Mouse (Mus musculus) gastrocnemius, adult 18-20 months (tissue): Measurements from ENCODE around the gene Tex2. TPM values are rescaled to one million over a fixed set of nuclear protein-coding genes. Genes with fewer than 3 reads are reported as not detected.
A peak's percentile ranks its signal among the peaks of the same experiment; 100 is the strongest.
"Not testable (repeated sequence)": the region's sequence is repeated elsewhere in the genome, so short reads cannot be mapped to it uniquely, and the experiment has no call there.

Experiments used
- DNase-seq: peaks from one replicate; pipeline ENCODE4 v3.0.0; 2021; ENCODE audit warnings: low spot score
- total RNA-seq, 2 experiments: library from RNA; stranded (reverse); gene quantifications; 2 replicates each; pipeline ENCODE4 v1.2.3; 2021

Gene Tex2
- total RNA-seq, 2 experiments from 2014 or later, result 64.8 to 69.4 TPM

DNA sequence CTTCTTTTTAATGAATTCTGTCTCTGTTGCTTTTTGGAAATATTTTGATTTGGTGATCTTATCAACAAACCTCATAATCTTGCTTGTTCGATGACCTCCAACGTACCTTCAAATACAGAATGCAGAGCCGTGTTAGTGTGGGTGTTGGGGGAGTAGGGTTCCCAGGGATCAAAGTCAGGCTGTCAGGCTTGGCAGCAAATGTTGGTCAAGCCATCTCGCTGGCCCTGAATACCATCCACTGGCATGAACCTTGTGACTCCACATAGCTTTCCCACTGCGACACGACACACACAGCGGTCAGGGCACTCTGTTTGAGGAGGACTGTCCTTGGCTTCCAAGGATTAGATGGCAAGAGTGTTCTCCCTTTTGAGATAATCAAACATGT, 101.2 kb downstream of the Tex2 start:
- no peak for DNase-seq

DNA sequence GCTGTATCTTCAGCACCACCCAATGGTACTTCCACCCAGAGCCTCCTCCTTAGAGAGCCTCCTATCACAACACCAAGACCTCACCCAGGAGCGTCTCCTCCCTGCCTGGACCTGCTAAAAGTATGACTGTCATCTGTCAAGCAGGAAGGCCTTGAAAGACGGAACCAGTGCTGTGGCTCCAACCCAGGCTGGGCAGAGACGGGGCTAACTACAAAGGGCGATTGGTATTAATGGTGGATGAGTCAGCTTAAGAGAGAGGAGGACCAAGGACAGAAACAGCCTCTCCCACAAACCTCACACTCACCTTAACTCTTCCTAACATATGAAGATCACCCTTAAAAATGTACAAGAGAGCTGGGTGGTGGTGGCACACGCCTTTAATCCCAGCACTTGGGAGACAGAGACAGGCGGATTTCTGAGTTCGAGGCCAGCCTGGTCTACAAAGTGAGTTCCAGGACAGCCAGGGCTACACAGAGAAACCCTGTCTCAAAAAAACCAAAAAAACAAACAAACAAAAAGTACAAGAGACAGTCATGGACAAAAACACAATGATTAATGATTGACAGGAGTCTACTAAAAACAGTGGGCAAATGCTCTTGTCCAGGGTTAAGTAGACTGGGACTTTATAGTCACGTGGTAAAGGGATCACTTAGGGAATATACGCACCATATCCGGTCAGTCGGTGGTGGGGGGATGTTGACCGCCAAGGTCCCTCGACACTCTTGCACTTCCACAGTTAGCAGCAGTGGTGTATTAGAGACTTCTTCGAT, 101.8 kb downstream of the Tex2 start:
- DNase-seq, result no peak

DNA sequence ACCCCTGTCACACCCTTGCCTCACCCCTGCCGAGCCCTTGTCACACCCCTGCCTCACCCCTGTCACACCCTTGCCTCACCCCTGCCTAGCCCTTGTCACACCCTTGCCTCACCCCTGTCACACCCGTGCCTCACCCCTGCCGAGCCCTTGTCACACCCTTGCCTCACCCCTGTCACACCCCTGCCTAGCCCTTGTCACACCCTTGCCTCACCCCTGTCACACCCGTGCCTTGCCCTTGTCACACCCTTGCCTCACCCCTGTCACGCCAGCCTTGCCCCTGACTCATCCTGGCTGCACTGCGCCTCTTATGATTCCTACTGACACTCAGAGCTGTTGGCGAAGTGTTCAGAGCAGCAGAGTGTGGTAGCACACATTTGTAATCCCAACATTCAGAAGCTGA, 105.6 kb downstream of the Tex2 start:
- no peak for DNase-seq

DNA sequence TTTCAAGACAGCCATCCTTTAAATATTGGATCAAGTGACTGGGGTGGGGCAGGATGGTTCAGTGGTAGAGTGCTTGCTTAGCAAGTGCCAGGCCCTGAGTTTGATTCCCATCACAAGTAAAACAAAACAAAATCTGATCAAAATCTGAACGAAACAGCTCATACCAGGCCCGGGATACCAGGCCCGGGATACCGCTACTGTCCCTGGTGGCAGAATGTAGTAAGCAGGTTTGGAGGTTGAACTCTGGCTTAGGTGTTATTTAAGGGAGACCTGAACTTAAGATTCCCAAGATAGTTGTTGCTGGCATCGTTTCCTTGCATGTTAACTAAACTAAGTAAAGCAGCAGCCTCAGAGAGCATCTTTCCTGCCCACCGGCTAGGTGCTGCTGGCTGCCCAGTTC, 107.0 kb downstream of the Tex2 start:
- no peak for DNase-seq

DNA sequence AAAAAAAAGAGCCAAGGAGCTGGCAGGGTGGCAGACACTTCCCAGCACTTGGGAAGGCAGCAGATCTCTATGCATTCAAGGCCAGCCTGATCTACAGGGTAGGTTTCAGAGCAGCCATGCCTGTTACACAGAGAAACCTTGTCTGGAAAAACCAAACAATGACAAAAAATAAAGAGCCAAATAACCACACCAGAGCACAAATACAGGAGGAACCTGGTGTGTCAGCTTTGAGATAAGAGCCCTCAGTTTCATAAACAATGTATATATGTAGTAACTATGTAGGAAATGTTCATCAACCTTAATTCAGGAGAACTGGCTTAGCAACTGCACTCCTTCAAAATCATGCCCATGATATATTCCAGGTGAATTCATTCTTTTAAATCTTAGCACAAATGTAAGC, 109.1 kb downstream of the Tex2 start:
- no peak for DNase-seq

DNA sequence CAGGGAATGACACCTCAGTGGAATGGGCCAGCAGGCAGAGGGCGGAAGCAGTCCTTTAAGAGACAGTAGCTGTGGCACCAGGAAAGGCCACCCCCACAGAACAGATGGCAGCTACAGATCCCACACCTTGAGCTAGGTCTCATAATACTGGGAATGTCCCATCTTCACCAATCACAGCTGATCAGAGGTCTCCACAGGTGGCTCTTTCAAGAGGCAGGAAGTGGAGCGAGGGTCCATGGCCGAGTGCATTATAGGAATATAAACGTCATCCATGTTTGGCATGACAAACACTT, 109.9 kb downstream of the Tex2 start:
- no peak for DNase-seq

DNA sequence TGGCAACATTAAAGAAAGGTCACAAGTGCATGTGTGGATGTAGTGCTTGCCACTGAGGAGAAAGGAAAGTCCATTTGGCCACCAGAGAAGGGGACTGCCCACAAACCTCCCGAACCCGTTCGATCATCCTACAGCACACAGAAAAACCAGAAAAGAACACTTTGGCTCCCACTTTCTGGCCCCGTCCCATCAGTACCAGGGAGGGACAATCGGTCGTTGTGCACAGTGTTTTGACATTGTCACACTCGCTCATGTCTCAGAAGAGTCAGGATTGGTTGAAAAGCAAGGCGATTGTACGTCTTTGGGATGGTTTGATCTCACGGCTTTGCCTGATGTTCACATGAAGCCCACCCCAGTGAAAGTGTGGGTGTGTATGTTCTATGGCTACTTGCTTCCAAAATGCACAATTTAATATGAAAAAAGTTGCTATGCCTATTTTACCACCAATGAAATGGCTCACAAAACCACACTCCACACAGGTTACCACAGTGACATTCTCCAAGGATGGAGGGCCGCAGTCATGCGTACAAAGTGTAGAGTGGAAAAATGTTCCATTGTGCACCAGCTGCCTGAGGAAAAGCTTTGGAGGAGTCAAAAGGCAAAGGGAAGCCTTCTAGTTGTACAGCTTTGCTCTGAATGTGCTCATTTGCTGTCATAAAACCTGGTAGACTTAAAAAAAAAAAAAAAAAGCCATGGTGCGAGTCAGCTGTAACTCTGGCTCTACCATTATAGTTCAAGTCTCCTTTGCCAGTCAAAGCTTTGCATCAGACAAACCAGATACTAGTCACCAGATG, 110.4 kb downstream of the Tex2 start:
- DNase-seq, result no peak

DNA sequence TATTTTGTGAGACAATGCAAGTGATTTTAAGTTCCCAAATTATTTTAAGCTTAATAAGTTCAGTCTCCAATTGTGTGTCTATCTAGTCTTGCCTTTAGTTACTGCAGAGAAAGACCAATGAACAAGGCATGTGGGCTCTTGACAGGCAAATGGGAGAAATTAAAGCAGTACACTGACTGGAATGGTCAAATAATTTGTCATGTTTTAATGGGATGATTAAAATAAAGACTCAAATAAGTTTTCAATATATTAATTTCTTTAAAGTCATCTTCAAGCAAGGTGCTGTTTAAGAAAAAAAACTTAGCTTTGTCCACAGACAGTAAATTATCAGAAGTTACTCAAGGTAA, 111.1 kb downstream of the Tex2 start:
- DNase-seq, result no peak

DNA sequence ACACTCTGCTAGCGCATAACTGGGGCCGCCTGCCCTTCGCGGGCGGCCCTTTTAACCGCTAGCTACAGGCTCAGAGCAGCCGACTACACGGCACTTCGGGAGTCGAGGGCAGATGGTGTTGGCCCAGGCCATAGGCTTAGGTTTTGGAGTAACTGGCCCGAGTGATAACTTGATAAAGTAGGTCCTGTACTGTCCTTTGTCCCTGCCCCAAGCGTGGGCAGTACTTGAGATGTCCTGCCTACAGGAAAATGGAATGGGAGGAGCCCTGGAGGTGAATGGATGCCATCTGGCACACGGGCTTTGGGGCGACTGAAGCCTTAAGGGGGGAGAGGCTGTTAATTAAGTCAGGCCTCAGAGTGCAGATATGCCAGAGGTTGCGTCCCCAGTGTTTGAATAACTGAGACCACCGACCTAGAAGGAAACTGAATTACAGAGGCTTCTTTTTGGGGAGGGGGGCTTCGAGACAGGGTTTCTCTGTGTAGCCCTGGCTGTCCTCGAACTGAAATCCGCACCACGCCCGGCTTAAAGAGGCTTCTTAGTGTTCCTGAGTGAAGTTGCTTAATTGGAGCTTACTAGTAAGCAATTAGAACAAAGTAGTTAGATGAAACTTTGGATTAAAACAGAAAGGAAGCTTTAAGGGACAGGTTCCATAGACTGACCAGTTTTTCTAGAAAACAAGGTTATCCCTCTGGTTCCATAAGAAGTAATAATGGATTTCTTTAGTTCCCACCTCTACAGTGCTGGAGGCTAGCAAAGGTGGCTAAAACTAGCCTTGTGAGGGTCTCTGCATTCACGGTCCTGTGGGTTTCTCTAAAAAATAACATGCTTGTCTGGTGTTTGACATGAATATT, 111.7 kb downstream of the Tex2 start:
- DNase-seq, result peak; percentile 73

DNA sequence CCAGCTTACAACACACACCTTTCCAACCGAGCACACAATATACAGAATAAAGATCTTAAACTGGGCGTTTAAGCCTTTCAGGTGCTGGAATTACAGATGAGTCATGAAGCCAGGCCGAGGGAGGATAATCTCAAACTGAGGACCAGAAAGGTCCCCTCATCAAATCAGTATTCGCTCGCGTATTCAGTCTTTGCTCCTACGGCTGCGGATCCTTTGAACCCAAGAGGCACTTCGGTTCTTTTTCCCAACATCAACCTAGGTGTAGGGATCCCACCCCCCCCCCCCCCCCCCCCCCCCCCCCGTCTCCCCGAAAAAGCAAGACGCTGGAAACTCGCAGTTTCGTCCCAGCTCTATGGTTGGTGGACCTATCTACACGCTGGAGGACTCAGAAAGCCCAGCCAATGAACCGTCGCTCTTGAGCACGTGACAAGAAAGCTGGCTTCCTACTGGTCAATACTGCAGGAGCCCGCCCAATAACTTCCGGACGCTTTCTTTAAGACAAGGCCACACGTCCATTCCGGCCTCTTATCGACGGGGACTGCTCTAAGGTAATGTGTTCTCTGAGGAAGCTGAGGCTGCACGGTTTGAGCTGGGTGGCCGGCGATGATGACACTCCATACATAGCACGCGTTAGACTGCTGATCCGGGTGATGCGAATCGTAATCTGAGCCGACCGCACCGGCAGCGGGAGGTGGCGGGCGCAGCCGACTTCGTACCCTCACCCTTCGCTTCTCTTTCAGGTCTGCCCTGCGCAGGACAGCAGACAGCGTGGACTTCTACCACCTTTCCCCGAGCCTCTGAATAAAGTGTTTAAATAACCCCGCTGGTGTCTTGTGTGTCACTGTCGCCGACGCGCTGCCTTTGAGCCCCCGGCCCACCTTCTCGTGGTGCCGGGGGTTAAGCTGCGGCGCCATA, 112.6 kb downstream of the Tex2 start:
- DNase-seq, result peak; percentile 97

DNA sequence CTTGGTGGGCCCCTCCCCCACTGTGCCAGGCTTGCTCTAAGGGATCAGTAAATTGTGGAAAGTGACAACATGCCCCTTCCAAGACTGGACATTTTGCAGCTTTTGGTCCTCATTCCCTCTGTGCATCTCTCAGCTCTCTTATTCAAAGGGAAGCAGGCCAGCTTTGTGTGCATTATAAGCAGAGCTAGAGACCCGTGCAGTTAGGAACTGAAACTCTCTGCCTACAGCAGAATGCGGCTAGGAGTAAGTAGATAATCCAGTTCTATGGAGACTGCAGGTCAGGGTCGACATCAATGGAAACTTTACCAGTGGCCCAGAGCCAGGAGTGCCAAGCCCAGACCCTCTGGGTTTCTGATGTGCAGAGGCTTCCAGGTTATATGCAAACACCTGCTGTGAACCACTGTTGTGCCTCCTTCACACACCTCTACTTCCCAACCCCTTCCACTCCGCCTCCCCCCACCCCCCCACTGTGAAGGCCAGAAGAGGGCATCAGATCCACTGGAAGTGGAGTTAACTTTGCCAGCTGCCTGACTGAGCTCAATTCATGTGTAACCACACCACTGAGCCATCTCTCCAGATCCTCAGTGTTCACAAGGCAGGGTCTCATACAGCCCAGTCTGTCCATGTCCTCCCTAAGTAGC, 114.4 kb downstream of the Tex2 start:
- DNase-seq, result no peak

DNA sequence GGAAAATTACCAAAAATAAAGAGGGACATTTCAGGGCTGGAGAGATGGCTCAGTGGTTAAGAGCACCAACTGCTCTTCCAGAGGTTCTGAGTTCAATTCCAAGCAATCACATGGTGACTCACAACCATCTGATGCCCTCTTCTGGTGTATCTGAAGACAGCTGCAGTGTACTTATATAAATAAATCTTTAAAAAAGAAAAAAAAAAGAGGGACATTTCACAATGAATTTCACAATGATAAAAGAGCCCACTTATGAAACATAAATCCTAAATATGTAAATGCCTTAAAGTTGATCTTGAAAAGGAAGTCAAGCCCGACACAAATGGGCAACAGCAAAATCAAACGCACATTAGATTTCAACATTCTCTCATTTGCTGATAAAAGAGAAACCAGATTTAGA, 115.3 kb downstream of the Tex2 start:
- DNase-seq, result no peak

DNA sequence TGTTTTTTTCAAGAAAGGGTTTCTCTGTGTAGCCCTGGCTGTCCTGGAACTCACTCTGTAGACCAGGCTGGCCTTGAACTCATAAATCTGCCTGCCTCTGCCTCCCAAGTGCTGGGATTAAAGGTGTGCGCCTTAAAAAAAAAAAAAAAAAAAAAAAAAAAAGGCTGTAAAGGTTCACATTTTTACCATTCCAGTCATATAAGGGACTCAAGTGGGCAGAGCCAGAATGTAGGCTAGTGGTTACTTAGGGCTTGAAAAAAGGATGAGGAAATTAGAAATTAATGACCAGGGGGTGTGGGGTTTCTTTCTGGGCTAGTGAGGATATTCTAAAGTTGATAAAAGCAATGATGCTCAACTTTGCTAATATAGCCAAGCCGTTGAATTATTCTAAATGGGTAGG, 116.2 kb downstream of the Tex2 start:
- DNase-seq, result not testable (repeated sequence)

DNA sequence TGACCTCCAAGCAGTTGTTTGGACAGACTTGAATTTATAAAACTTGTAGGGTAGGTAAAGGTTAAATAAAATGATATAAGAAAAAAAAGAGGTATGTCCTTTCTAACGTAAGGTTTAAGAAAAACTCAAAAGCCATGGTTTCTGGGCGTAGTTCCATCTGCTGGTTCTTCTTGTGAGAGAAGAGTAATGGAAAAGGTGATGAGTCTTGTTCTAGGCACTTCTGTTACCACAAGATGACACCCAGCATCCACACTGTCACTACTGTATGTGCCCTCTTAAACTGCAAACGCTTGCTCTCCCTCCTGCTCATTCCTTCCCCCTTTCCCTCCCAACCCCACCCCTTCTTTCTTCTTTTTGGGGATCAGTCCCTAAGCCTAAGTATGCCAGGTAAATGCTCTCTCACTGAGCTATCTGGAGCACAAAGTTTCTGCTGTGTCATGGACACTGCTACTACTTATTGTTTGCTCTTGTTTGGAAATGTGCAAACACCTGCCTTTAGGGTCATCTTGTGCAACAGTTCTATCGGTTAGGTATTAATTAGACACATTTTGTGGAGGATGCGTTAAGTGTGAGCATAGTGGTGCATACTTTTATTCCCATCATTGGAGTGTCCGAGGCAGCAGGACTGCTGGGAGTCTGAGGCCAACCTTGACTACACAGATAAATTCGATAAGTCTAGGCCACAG, 120.1 kb downstream of the Tex2 start:
- no peak for DNase-seq

DNA sequence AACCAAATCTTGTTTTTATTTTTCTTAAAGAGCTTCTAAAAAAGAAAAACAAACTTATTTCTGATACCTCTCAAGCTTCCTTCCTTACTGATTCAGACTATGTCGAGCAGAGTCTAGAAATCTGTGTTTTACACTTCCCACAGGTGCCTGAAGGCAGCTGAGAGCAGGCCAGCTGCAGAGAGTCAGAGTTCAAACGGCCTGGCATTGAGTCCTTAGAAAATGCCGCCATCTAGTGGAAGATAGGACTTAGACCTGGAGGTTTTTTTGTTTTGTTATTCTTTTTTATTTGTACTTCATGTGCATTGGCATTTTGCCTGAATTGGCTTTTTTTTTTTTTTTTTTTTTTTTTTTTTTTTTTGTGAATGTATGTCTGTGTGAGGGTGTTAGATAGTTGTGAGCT, 121.8 kb downstream of the Tex2 start:
- peak; percentile 74 for DNase-seq

DNA sequence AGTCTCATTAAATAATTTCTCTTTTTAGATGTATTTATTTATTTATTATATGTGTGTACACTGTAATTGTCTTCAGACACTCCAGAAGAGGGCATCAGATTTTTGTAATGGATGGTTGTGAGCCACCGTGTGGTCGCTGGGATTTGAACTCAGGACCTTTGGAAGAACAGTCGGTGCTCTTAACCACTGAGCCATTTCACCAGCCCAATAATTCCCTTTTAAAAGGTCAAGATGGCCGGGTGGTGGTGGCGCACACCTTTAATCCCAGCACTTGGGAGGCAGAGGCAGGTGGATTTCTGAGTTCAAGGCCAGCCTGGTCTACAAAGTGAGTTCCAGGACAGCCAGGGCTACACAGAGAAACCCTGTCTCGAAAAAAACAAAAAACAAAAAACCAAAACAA, 122.6 kb downstream of the Tex2 start:
- not testable (repeated sequence) for DNase-seq

DNA sequence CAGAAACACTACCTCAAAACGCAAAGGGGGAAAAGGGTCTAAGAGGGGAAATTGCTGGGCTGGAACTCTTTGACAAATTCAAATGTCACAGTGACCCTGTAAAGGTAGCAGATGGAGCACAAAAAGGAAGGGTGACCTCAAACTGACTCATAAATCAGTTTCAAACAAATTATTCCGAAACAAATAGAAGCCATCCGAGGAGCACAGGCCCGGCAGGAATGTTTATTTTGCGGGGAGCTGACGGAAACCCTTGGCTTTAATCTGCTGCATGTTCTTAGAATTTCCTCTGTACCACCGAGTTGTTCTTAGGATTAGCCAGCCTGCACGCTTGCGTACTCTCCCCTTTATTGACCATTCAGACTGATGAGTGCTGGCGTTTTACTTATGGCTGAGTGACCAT, 123.2 kb downstream of the Tex2 start:
- no peak for DNase-seq

DNA sequence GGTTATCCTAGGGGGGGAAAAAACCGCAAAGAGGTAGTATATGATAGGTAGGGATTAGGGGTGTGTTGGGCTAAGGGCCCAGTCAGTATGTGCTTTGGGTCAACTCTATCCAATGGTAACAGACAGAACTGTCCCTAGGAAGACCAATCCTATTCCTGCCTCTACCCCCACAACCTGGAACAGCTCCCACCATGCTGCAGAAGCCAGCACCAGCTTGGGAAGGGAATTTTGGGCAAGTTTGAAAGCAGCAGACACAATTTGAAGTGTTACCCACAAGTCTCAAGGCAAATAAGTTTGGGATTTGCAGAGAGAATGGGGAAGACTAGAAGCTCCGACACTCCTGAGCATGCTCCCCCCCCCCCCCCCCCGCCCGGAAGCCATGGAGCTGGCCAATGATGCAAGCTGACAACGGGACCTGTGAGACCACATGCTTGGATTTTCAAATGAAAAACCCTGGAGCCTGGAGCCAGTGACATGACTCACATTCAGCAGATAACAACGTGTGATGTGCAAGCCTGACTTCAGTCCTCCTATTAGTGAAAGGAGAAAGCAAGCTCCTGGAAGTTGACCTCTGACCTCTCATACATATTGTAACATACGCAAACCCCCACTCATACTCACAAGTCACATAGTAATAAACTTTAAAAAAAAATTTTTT, 124.1 kb downstream of the Tex2 start:
- DNase-seq, result no peak

DNA sequence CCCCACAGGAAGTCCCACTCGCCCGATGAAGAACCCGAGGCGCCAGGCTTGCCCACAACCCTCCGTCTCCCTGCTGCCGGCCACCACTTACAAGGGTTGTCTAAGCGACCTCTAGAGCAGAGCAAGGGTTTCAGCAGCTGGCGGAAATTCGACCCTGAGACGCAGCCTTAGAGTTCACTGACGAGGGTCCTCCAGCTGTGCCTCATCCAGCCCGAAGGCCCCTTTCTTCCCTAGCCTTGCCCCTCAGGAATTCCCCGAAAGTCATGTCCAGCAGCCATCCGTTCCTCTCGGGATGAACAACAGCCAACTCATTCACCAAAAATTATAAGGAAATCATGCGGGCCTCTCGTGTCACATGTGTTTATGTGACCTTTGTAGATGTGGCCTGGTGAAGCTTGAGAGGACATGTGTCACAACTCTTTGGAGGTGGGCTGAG, 125.1 kb downstream of the Tex2 start:
- peak; percentile 15 for DNase-seq

DNA sequence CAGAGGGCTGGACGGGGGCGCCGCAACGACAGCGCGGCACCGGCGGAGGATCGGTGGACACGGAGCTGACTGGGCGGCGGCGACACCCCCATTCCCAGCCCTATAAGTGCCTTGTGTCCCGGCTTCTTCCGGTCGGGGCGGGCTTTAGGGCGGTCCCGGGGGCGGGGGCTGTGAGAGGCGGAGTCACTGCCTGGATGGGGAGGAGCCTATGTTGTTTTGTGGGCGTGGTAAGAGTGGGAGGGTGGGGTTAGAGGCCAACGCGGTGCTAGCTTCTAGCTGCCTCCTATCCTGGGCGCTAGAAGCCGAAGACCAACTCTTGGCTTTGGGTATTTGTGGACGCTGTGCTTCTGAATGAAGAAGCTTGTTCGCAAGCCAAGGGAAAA, 125.5 kb downstream of the Tex2 start, which contains the start of gene Ern1:
Ern1 (minus strand) TSS at position 120 of the 383 bp plus-strand sequence.
- DNase-seq, result peak; percentile 97
